Mouse (Mus musculus) mesoderm, embryonic 11.5 days (tissue): ENCODE measurements around the gene Acp1.

ENCODE experiments used
- DNase-seq: peaks from one replicate; pipeline ENCODE4 v3.0.0-alpha.2; 2012; ENCODE audit warnings: low read depth, low spot score

Gene Acp1

DNA sequence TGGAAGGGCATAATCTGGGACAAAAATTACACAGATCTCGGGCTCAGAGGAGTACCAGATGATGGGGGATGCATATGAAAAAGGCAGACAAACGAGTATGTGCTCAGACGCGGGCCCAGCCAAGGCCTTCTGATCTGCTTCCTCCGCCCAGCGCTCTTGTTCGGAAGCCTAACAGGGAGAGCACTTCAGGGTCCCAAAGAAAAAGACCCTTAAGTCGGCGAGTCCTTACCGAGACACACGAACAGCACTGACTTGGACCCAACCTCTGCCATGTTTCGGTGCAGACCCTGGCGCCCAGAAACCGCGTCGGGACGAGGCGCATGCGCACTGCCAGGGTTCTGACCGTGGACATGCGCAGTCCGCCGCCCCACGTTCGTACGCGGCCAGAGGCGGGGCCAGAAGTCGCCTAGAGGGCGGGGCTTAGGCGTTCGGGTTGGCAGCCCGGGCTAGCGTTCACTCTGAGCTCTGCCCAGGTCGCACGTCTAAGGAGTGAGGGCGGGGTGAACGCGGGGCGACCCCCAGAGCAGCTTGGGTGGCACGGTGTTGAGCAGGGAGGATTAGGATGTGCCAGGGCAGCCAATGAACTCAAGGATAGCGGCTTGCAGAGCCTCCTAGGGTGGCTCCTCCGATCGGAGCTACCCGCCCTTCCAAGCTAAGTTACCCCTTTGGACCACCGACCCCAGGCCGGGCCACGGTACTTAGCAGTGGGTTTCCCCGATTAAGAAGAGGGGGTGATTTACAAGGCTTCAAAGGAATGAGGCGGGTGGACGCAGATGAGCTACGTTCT is at the start of gene Acp1, which contains the start of gene Sh3yl1:
TSS of gene Acp1 (minus strand) at position 329 of the 787 bp plus-strand sequence.
TSS of gene Sh3yl1 (plus strand) at position 408 of the 787 bp plus-strand sequence.
- peak; percentile 94 for DNase-seq

GRCm38 (mm10) chr12:30944197-30944596 is 32.8 kb upstream of the Acp1 start:
- DNase-seq: peak; percentile 4

GRCm38 (mm10) chr12:30943057-30943986 is 31.9 kb upstream of the Acp1 start:
- DNase-seq: no peak

DNA sequence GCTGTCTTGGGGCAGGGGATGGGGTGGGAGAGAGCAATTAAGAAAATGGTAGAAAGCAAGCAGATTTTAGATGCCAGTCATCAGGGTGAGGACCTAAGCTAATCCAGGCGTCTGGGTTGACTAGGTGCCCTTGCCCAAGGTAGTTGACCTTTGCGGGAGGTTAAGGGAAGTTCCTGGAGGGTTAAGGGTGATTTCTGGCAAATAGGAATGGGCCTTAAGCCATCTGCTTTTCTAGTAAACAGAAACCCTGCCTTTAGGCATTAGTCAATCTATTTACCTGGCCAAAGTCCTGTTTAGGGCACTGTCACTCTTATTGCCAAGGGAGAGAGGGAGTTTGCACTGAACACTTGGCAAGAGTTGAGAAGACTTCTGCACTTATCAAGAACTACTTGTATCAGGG is 25.5 kb upstream of the Acp1 start:
- no peak for DNase-seq

DNA sequence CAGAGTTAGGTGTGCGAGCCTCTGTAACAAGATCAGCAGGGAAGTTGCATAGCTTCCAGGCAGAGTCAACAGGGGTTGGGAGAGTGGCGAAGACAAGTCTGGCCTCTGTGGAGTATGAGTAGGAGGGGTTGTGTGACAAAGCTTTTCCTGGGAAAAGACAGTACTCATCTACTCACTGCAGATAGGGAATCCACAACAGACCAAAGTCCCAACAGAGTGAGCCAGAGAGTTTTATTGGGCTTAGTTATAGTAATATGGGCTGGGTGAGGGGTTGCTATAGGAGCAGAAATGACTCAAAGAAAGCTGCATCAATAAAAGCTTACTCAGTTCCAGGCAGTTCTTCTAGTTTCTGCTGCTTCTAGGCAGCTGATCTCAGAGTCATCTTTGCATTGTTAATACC is 21.9 kb upstream of the Acp1 start:
- no peak for DNase-seq

DNA sequence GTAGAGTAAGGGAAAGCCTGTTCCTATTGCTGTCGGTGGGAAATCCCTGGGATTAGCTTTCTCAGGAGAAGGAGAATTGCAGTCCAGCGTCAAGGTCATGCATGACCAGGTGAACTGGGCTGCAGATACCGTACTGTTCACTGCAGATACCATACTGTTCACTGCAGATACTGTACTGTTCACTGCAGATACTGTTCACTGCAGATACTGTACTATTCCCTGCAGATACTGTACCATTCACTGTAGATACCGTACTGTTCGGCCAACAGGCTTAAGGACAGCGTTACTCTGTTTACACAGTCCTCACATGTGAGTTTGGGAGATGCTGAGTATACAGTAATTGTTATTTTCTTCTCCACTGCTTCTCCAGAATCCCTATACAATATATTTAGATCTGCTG is 16.8 kb upstream of the Acp1 start:
- DNase-seq: no peak

GRCm38 (mm10) chr12:30922401-30922800 is 11.0 kb upstream of the Acp1 start:
- DNase-seq: no peak

DNA sequence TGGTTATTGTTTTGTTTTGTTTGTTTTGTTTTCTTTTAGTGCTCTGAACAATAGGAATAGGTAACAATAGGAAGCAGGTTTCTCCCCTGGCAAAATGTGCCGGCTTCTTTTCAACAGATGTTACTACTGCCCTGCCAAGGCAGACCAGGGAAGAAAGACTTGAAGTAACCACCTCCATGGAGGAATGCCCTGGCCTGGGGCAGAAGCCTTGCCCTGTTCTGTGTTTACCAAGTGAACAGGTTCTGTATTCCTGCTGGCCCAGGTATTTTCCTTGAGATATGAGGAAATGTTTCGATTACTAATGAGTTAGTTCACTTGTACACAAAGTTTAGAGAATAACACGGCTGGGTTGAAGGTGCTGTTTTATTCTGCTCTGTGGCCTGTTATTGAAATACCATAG is 1.5 kb upstream of the Acp1 start:
- DNase-seq: no peak

- DNase-seq: peak; percentile 21
These were observed 626 bp upstream of the Acp1 start for GRCm38 (mm10) chr12:30912048-30912381.

- no peak for DNase-seq
These were observed 529 bp downstream of the Acp1 start for GRCm38 (mm10) chr12:30910860-30911259.

DNA sequence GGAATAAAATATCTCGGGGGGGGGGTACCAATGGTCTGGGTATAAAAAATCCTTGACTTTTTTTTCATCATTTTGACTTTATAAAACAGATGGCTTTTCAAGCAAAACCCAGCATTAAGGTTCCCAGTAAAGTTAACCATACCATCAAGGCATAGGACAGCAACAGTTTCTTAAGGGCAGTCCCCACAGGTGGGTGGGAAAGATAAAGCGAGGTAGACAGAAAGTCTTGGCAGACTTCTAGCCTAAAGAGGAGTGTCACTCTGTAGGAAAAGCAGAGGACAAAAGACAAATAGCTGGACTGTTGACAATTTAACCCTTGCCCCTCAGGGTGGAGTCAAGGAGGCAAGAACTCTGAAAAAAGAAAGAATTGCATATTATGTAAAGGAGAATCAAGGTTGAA is 1.5 kb downstream of the Acp1 start:
- DNase-seq: no peak

GRCm38 (mm10) chr12:30908658-30909057 is 2.7 kb downstream of the Acp1 start:
- DNase-seq: no peak

GRCm38 (mm10) chr12:30897039-30897438 is 14.3 kb downstream of the Acp1 start:
- no peak for DNase-seq

- no peak for DNase-seq
These were observed 20.0 kb downstream of the Acp1 start for GRCm38 (mm10) chr12:30891438-30891837.

DNA sequence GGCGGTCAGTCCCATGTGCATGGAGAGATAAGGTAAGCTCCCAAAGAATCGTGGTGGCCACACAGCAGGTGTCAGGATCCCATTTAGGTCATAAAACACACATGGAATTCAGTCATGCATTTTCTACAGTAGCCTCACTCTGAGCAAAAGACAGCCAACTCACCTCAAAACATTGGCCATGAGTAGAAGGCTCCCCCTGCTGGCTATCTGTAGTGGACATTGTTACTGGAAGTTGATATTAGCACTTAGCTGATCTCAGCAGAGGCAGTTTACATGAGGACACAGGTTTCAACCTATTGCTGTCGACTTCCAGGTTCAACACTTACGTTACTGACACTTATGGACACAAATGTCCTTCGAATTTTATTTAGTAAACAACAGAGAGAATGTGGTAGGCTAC is 21.3 kb downstream of the Acp1 start:
- peak; percentile 63 for DNase-seq

- DNase-seq: no peak
These were observed 23.4 kb downstream of the Acp1 start for GRCm38 (mm10) chr12:30888003-30888402.

DNA sequence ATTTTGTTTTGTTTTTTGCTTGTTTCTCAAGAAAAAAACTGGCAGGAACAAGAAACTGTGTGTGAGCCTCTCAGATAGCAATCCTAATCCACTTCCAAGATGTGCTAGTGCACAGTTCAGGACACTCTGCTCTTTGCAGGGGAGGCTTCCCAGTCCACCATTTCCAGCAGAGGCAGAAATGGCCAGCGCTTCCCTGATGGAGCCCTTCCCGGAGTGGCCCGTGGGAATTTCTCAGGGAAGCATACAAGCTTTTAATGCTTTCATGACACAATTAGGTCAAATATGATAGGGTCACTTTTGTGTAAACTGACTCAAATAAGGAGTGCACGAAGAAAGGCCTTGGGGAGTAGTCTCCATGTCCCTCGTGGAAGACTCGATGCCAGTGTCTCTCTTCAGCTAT is 25.5 kb downstream of the Acp1 start:
- no peak for DNase-seq

GRCm38 (mm10) chr12:30884622-30885230 is 26.7 kb downstream of the Acp1 start:
- peak; percentile 7 for DNase-seq

DNA sequence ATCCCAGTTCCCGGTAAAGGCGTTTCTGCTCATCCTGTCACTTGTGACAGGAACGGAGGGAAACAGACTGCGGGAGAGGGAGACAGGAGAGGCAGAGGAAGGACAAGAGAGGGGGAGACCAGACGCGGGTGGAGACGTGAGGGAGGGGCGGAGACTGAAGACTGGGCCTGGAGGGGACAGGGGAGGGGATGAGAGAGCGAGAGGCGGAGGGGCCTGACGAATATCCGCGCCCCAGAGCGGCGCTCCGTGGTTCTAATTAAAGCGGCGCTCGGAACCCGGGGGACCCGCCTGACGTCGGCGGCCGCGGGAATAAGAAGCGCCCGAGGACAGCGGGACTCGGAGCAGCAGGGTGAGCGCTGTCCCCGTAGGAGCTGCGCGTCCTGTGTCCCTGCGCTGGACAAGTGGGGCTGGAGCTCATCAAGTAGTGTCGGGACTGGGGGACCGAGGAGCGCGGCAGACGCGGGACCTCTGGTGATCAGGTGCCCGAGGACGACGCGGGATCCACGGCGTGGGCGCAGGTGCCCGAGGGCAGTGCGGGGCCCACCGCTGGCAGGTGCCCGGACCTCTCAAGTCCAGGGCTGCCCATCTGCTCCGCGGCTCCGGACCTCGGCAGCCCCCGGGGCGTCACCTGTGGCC is 27.3 kb downstream of the Acp1 start, which contains the start of gene Alkal2:
TSS of gene Alkal2 (plus strand) at position 337 of the 636 bp plus-strand sequence.
- peak; percentile 38 for DNase-seq

DNA sequence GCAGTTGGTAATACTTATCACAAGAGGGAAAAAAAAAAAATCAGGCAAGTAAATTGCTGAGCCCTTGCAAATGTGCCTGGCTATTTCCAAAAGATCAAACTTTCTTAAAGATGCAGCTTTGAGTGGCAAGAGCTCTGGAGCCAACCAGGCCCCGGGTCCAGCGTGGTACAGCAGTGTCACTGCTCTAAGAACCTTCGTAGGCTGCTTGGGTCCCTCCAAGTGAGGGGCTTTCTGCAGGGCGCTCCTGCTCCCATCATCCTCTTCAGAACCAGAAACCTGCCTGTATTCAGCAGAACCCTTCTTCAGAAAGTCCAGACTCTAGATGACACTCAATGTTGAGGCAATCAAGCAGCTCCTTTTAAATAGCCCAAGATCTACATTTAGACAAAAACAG is 27.8 kb downstream of the Acp1 start:
- DNase-seq: peak; percentile 3

- no peak for DNase-seq
These were observed 31.9 kb downstream of the Acp1 start for GRCm38 (mm10) chr12:30879447-30879846.

GRCm38 (mm10) chr12:30865781-30866180 is 45.6 kb downstream of the Acp1 start:
- DNase-seq: no peak
